Mouse (Mus musculus) lung, postnatal 10 days (tissue): ENCODE data around the gene Magee1.
"Not testable (repeated sequence)": the region's sequence is repeated elsewhere in the genome, so short reads cannot be mapped to it uniquely, and the experiment has no call there.

ENCODE experiments used
- DNase-seq: peaks from one replicate; pipeline ENCODE4 v3.0.0; 2021

Gene Magee1

GRCm38 (mm10) chrX:105120275-105121226 is at the start of gene Magee1:
Gene Magee1, plus strand, starts transcription at chrX:105120378.
- DNase-seq: peak; percentile 75

- no peak for DNase-seq
Measured at GRCm38 (mm10) chrX:105079151-105079550, 41.0 kb upstream of the Magee1 start.

DNA sequence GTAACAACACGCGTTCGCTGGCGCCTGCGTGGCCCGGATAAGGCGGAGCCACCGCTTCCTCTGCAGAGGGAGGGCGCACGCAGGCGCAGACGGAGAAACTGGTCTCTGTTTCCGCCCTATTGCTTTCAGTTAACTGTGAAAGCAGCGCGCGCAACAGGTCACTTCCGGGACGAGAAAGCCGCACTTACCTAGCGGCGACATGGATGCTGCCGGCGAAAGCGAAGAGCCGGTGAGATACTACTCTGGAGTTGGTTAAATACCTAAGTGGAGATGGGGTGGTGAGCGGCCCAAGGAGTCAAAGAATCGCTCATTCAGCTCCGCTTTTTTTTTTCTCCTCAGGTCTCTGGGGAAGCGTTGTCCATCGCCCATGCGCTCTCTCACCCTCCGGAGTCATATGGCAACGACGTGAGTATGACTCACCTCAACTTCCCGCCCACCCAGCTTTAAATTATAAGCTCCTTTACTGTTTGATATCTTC is 40.5 kb upstream of the Magee1 start, which contains the start of gene Pbdc1:
Gene Pbdc1, plus strand, starts transcription at position 142 of the 478 bp plus-strand sequence.
- DNase-seq: peak; percentile 92

- DNase-seq: no peak
Measured at GRCm38 (mm10) chrX:105080096-105080495, 40.1 kb upstream of the Magee1 start.

- DNase-seq: not testable (repeated sequence)
Measured at GRCm38 (mm10) chrX:105083013-105083412, 37.2 kb upstream of the Magee1 start.

GRCm38 (mm10) chrX:105104175-105104574 is 16.0 kb upstream of the Magee1 start:
- peak; percentile 14 for DNase-seq

- no peak for DNase-seq
Measured at GRCm38 (mm10) chrX:105114994-105115393, 5.2 kb upstream of the Magee1 start.

DNA sequence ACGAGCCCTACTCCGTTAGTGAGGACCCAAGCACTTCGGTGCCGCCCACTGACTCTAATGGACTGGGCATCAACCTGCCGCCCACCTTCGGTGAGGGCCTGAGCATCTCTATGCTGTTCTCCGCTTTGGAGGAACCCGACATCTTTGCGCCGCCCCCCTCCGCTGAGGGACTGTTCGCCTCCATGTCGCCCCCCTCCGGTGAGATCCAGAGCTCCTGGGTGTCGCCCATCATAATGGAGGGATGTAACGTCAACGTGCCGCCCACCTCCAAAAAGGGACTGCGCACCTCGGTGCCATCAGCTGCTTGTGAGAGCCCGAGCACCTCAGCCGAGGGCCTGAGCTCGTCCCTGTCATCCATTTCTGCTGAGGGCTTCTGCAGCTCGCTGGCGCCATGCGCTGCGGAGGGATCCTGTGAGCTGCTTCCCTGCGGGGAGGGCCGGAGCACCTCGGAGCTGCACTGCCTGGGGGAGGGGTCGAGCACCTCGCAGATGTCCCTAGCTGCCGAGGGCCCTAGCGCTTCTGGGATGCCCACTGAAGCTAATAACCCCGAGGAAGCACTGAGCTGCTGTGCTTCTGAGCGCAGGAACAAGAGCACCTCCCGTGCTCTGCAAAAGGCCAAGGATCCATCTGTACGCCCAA is 1.2 kb downstream of the Magee1 start:
- DNase-seq: peak; percentile 81

GRCm38 (mm10) chrX:105124903-105125302 is 4.7 kb downstream of the Magee1 start:
- peak; percentile 8 for DNase-seq

- DNase-seq: no peak
Measured at GRCm38 (mm10) chrX:105151872-105152461, 31.8 kb downstream of the Magee1 start.

GRCm38 (mm10) chrX:105165007-105165406 is 44.8 kb downstream of the Magee1 start:
- DNase-seq: not testable (repeated sequence)

DNA sequence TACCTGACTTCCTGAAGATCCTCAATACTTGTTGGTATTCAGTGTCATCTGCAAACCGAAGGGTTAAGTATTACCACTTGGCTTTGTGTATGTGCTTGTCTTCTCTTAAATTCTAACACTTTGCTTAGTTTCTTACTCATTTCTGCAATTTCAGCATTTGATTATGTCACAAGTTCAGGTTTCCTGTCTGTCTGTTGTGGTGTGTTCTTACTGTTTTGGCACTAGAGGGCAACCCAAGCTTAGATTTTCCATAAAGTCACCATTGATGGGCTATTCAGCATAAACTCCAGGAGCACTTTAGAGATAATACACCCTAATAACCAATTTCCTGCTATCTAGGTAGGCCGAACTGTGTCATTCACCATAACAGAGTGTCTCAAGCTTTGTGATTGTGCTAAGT is 47.0 kb downstream of the Magee1 start:
- no peak for DNase-seq
